Mouse (Mus musculus) midbrain, embryonic 15.5 days (tissue): ENCODE results near the gene Gli2. TPM values are rescaled to one million over a fixed set of nuclear protein-coding genes. Genes with fewer than 3 reads are reported as not detected.

ENCODE experiments used
- ATAC-seq: fragments of 200-750 bp; cut with Nextera tagmentation; replicated peaks from 2 replicates; pipeline ENCODE4 v1.8.0; 2017; ENCODE audit warnings: moderate TSS enrichment
- H3K27ac ChIP-seq: fragments of 300-500 bp; sonication (generic); 2 replicates; pipeline ENCODE4 v1.5.1; 2015; ENCODE audit warnings: mild to moderate bottlenecking, inconsistent platforms
- H3K27me3 ChIP-seq: fragments of 300-500 bp; sonication (generic); replicated peaks from 2 replicates; pipeline ENCODE4 v1.6.1; 2015; ENCODE audit warnings: inconsistent platforms
- H3K36me3 ChIP-seq: fragments of 300-500 bp; sonication (generic); replicated peaks from 2 replicates; pipeline ENCODE4 v1.6.1; 2015; ENCODE audit warnings: inconsistent platforms
- H3K4me1 ChIP-seq: fragments of 300-500 bp; sonication (generic); 2 replicates; pipeline ENCODE4 v1.6.1; 2015; ENCODE audit warnings: inconsistent platforms
- H3K4me2 ChIP-seq: fragments of 300-500 bp; sonication (generic); 2 replicates; pipeline ENCODE4 v1.6.1; 2015; ENCODE audit warnings: inconsistent platforms, mild to moderate bottlenecking, moderate library complexity
- H3K4me3 ChIP-seq: fragments of 300-500 bp; sonication (generic); 2 replicates; pipeline ENCODE4 v1.5.1; 2015; ENCODE audit warnings: mild to moderate bottlenecking, inconsistent platforms
- H3K9ac ChIP-seq: fragments of 300-500 bp; sonication (generic); 2 replicates; pipeline ENCODE4 v1.6.1; 2015; ENCODE audit warnings: mild to moderate bottlenecking, inconsistent platforms
- H3K9me3 ChIP-seq: fragments of 300-500 bp; sonication (generic); 2 replicates; pipeline ENCODE4 v1.6.1; 2016; ENCODE audit warnings: inconsistent platforms
- WGBS: fragments of 180-500 bp; shearing (Covaris S2); methylation state at CpG from one replicate; pipeline ENCODE4 v1.1.7; 2015; ENCODE audit warnings: mixed read lengths; 5-methylcytosine and 5-hydroxymethylcytosine counted together
- polyA plus RNA-seq: library from polyadenylated mRNA; unstranded; fragments of >200 nt; fragmentation: Nextera tagmentation; extraction: Ambion mirVana; gene quantifications from 2 replicates; pipeline ENCODE4 v1.2.1, GENCODE M21; 2015

Gli2 gene
- polyA plus RNA-seq, 1 experiment from 2014 or later, result 1.6 TPM

DNA sequence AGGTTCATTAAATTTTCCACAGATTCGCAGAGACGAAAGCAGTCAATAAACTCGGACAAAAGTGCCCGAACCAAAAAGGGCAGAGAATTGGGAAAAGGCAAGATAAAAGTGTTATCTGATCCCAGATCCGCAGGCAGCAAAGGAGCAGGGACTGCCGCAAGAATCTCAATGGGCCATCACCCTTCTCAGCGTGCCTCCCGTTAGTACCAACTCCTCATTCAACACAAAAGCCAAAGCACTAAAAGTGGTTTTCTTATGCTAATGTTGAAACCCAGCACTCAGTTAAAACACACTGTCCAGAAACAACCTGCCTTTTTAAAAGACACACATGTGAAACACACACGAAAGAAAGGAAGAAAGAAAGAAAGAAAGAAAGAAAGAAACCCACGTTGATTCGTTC lies 4.4 kb downstream of the Gli2 start:
- Histone ChIP-seq H3K27ac (no peak overlapping the region), H3K4me3 (no peak overlapping the region), H3K27me3 (peaks cover 23% of the 10 kb centered on the region), H3K4me2 (peak overlapping the region; percentile 96), H3K9me3 (no peaks in the 10 kb centered on the region), H3K36me3 (no peaks in the 10 kb centered on the region), H3K4me1 (peaks cover 55% of the 10 kb centered on the region), H3K9ac (no peak overlapping the region)
- no peak for ATAC-seq
- 3% methylated on average over 11 of the region's 11 CpGs for WGBS

DNA sequence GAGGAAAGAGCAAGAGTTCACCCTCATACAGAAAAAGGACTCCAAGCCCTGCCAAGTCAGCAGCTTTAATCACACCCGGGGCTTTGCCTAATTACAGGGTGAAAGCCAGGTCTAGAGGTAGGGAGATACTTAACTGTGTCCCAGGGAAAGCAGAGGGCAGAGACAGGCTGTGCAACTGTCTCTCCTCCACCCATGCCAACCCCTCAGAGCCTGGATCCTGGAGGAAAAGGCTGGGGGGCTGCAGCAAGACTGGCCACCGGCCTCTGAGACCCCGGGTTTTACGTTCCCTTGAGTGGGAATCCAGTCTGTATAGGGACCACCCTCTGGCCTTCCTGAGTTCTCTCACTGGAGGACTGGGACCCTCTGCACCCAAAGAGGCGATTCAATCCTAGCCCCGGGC lies 4.9 kb downstream of the Gli2 start:
- H3K4me1 ChIP-seq, result peaks cover 51% of the 10 kb centered on the region
- peak overlapping the region; percentile 53 for H3K4me3 ChIP-seq
- H3K4me2 ChIP-seq, result peak overlapping the region; percentile 96
- H3K27ac ChIP-seq, result 0 out of 2 replicates have a peak overlapping the region, but pooled peaks have one; percentile 81
- no peaks in the 10 kb centered on the region for H3K9me3 ChIP-seq
- no peaks in the 10 kb centered on the region for H3K36me3 ChIP-seq
- H3K27me3 ChIP-seq, result peaks cover 19% of the 10 kb centered on the region
- no peak for ATAC-seq
- 2% methylated on average over 6 of the region's 6 CpGs for WGBS
- no peak overlapping the region for H3K9ac ChIP-seq

DNA sequence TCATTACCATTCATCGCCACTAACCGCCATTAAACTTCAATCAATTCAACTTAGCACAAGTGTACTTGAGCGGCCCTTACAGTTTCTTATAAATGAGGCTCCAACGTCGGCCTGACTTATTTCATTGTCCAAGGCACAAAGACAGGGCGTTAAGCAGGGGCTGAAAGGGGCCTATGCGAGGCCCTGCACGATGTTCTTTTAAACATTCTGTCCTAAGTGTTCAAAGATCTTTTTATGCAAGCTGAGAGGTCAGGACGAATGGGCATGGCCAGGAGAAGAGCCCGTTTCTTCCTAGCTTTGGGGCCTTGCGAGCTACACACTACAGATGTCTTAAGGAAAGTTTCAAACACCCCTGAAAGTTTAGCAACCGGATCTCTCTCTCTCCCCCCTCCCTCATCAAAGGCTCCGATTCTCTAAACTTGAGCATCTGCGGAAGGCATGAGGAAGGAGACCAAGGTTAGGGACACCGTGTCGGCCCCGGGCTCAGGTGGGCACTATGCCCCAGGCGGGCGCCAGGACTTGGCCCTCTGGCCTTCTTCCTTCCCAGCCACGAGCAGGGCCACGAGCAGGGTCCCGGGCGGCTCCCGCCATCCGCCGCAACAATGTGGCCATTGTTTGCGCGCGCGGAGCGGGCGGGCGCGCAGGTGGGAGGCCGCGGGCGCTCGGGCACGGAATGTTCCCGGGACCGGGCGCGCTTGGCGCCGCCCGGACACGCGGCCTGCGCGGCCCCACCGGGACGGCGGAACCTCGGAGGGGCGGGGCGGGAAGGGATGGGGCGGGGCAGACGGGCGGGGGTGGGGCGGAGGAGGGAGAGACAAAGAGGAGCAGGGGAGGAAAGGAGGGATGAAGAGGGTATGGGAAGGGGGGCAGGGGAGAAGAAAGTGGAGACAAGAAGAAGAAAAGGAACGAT lies 5.7 kb downstream of the Gli2 start:
- Histone ChIP-seq H3K4me1 (peaks cover 43% of the 10 kb centered on the region), H3K27ac (peak overlapping the region; percentile 81), H3K9me3 (no peaks in the 10 kb centered on the region), H3K27me3 (peaks cover 12% of the 10 kb centered on the region), H3K4me3 (peak overlapping the region; percentile 53), H3K4me2 (peak overlapping the region; percentile 96), H3K36me3 (no peaks in the 10 kb centered on the region), H3K9ac (peak overlapping the region; percentile 58)
- ATAC-seq, result peak; percentile 41
- WGBS, result under 1% methylated on average over 60 of the region's 61 CpGs

DNA sequence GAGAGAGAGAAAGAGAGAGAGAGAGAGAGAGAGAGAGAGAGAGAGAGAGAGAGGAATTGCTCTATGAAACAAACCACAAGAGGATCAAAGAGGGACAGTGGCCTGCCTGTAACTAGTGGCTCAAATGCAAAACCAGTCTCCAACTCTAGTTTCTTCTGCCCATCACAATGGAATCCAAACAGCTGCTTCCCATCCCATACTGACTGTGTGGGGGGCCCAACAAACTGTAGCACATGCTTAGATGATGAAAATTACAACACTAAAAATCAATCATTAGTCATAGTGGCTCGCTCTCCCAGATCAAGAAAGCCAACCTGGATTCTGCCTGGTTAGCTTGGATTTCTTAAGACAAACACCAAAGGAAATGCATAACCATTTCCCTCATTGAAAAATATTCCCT lies 15.0 kb downstream of the Gli2 start:
- Histone ChIP-seq H3K27me3 (no peaks in the 10 kb centered on the region), H3K4me3 (no peak overlapping the region), H3K9me3 (no peaks in the 10 kb centered on the region), H3K36me3 (no peaks in the 10 kb centered on the region), H3K4me2 (no peak overlapping the region), H3K4me1 (peaks cover 13% of the 10 kb centered on the region), H3K9ac (no peak overlapping the region), H3K27ac (no peak overlapping the region)
- 97% methylated on average over 1 of the region's 1 CpGs for WGBS
- ATAC-seq, result no peak

DNA sequence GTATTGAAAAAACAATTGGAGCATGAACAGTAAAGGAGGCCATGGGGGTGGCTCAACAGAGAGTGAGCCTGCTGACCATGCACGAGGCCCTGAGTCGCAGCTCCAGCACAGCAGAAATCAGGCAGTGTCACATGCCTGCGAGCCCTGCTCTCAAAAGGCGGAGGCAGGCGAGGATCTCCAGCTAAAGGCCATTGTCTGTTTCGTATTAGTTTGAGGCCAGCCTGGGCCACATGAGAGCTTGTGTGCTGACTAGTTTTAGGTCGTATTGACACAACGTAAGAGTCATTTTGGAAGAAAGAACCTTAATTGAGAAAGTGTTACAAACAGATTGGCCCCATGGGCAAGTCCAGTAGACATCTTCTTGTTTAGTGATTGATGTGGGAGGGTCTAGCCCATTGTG lies 17.5 kb downstream of the Gli2 start:
- WGBS, result 53% methylated on average over 8 of the region's 8 CpGs
- Histone ChIP-seq H3K9me3 (no peaks in the 10 kb centered on the region), H3K36me3 (no peaks in the 10 kb centered on the region), H3K4me2 (no peak overlapping the region), H3K27ac (no peak overlapping the region), H3K27me3 (no peaks in the 10 kb centered on the region), H3K4me1 (peaks cover 19% of the 10 kb centered on the region), H3K9ac (no peak overlapping the region), H3K4me3 (no peak overlapping the region)
- no peak for ATAC-seq

DNA sequence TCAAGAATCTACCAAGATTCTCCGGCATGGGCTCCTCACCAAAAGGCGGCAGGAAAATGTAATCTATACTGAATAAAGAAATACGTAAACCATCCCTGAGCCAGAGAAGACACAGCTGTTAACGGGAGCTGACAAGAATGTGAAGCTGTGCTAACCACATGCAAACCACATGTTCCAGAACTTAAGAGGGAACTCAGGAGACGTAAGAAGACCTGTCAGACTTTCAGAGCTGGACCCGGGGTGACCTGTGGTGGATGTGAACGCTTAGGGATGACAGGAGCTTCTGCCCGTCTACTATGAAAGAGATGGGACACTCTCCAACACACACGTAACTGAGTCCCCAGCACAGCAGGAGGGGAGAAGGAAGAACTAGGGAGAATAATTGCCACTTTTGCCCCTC lies 18.1 kb downstream of the Gli2 start:
- H3K4me3 ChIP-seq, result no peak overlapping the region
- H3K36me3 ChIP-seq, result no peaks in the 10 kb centered on the region
- ATAC-seq, result no peak
- H3K27me3 ChIP-seq, result no peaks in the 10 kb centered on the region
- 62% methylated on average over 9 of the region's 9 CpGs for WGBS
- H3K9me3 ChIP-seq, result no peaks in the 10 kb centered on the region
- no peak overlapping the region for H3K27ac ChIP-seq
- H3K4me1 ChIP-seq, result peaks cover 19% of the 10 kb centered on the region
- no peak overlapping the region for H3K9ac ChIP-seq
- no peak overlapping the region for H3K4me2 ChIP-seq

DNA sequence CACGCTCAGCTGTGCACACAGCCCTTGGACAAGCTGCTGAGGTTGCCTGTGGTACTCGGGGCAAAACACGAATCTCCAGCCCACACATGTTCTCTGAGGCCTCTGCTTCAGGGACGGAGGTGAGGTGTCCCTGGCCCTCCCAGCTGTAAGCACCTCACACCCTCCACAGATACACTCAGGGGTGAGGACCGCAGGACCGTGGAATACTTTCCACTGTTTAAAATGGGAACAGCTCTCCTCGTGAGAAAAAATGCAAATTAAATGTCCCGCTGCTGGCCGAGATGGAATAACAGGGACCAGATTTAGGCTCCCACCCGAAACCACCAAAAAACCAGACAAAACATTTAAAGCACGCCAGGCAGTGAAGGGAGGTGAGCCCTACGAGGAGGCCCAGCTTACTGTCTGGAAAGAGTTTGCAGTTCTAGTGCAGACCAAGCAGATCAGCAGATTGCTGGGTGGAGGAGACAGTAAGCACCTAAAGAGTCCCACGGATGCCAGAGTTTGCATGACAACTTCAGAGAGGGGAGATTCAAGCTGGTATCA lies 19.2 kb downstream of the Gli2 start:
- H3K36me3 ChIP-seq, result no peaks in the 10 kb centered on the region
- no peak overlapping the region for H3K4me3 ChIP-seq
- peaks cover 19% of the 10 kb centered on the region for H3K4me1 ChIP-seq
- no peaks in the 10 kb centered on the region for H3K27me3 ChIP-seq
- no peak overlapping the region for H3K4me2 ChIP-seq
- no peak overlapping the region for H3K9ac ChIP-seq
- no peak for ATAC-seq
- H3K27ac ChIP-seq, result peak overlapping the region; percentile 65
- whole genome bisulfite sequencing, result 20% methylated on average over 13 of the region's 13 CpGs
- H3K9me3 ChIP-seq, result no peaks in the 10 kb centered on the region

DNA sequence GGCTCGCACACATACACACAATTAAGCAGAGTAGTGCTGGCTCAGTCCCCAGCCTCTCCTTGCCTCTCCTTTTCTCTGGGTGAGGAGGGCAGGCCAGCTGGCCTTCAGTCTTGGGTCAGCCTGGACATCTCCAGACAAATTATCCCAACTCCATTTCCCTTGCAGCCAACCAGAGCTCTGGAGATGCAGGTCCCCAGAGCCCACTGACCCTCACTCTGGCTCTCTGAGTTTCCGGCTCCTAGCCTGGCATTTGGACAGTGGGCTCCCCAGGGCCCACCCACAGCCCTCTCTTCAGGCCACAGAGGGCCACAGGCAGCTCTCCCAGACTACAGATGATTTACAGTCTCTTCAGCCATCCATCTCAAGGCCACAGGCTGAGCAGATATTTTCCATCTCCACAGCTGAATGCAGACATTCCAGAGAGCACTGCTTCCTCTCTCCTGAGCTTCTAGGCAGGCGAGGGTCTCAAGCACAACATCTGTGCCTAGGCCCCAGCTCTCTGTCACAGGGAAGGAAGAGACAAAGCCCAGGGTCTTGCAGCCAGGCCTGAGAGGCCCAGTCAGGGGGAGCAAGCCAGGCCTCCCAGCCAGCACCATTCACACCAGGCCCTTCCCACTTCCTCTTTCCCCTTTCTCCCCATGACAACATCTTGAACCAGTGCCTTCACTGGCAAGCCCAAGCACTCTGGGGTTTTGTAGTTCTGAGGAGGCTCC lies 19.8 kb downstream of the Gli2 start:
- WGBS, result 41% methylated on average over 3 of the region's 3 CpGs
- Histone ChIP-seq H3K9ac (peak overlapping the region; percentile 20; the same call in 1 of the 2 replicates), H3K4me2 (no peak overlapping the region), H3K9me3 (no peaks in the 10 kb centered on the region), H3K4me1 (peaks cover 19% of the 10 kb centered on the region), H3K4me3 (no peak overlapping the region), H3K36me3 (no peaks in the 10 kb centered on the region), H3K27ac (peak overlapping the region; percentile 65), H3K27me3 (no peaks in the 10 kb centered on the region)
- ATAC-seq, result peak; percentile 77

DNA sequence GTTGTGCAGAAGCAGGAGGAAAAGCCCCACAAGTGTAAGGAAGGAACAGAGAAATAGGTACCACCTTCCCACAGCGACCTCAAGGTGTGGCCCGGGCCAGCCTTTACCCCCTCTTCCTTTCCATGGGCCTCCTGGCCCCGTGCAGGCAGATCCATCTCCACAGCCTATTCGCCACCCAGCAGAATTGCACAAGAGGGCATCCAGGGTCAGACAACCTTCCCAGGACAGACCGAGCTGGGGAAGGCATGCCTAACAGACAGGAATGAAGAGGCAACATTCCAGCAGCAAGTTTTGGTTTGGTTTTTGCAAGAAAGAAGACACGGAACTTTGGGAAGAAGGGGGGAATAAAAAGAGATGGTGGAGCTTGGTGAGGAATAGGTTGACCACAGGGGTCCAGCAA lies 22.2 kb downstream of the Gli2 start:
- no peak for ATAC-seq
- Histone ChIP-seq H3K27ac (no peak overlapping the region), H3K9ac (no peak overlapping the region), H3K27me3 (no peaks in the 10 kb centered on the region), H3K4me1 (peaks cover 19% of the 10 kb centered on the region), H3K9me3 (no peaks in the 10 kb centered on the region), H3K4me2 (no peak overlapping the region), H3K4me3 (no peak overlapping the region), H3K36me3 (no peaks in the 10 kb centered on the region)
- WGBS, result 92% methylated on average over 6 of the region's 6 CpGs

DNA sequence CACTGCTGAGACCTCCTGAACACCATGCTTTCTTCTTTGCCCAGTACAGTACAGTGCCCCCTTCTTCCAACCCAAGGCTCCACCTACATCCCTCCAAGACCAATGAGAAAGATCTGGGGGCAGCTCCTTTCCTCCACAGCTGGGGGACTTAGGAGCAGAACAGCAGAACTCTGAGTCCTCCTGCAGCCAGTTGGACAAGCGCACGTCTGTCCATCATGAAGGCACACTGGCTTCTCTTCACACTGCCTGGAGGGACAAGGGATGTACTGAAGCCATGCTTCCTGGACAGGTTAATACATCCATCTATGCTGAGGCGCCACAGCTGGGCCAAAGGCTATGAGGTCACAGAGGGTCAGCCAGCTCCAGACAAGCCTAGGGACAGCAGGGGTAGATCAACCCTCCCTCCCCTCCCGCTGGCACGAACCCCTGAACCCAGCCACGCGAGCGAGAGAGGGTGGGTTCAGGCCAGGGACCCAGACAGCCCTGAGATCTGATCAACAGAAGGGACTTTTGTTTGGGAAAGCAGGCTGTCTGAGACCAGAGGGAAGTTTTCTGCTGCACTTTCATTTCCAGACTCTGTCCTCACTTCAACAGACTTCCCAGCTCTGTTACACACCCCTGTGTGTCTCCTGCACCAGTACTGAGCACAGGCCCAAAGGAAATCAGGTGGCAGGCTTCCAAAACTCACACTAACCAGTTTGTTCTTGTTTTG lies 27.6 kb downstream of the Gli2 start:
- Histone ChIP-seq H3K4me3 (no peak overlapping the region), H3K27me3 (no peaks in the 10 kb centered on the region), H3K27ac (no peak overlapping the region), H3K4me2 (no peak overlapping the region), H3K9ac (no peak overlapping the region), H3K4me1 (no peaks in the 10 kb centered on the region), H3K9me3 (no peaks in the 10 kb centered on the region), H3K36me3 (no peaks in the 10 kb centered on the region)
- ATAC-seq, result no peak
- WGBS, result 61% methylated on average over 8 of the region's 8 CpGs

DNA sequence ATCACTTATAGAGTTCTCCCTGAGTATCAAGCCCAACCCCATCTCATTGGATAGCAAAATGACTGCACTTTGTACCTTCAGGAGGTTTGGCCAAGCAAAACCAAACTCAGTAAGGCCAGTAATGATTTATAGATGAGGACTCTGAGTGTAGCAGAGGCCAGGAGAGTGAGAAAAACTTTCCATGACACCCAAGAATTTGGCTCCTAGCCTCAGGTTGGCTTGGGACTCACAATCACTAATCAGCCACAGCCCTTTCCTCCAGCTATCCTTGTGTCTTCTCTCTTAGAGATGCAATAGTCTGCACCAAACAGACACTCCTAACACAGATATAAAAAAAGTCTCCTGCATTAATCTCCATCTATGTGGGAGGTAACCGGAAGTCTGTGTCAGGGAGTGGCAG lies 31.1 kb downstream of the Gli2 start:
- H3K36me3 ChIP-seq, result no peaks in the 10 kb centered on the region
- H3K4me3 ChIP-seq, result no peak overlapping the region
- H3K9me3 ChIP-seq, result no peaks in the 10 kb centered on the region
- ATAC-seq, result no peak
- no peaks in the 10 kb centered on the region for H3K4me1 ChIP-seq
- H3K9ac ChIP-seq, result no peak overlapping the region
- H3K4me2 ChIP-seq, result no peak overlapping the region
- no peak overlapping the region for H3K27ac ChIP-seq
- 85% methylated on average over 1 of the region's 1 CpGs for WGBS
- H3K27me3 ChIP-seq, result no peaks in the 10 kb centered on the region

DNA sequence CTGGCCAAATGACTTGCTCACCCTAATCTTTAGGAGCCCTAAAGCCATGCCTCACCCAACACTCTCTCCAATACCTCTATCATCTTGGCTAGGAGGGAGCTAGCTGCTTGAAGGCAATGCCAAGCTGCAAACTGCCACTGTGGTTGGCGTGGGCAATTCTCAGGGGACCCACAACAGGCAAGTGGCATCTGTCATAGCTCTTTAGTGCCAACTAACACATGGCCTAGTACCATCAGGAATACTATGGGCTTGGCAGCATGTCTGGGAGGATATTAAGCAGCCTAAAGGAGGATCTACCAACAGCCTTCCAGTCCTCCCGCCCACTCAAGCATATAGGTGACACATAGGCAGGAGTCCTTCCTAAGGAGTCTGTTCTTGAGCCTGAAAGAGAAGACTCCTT lies 33.3 kb downstream of the Gli2 start:
- Histone ChIP-seq H3K27me3 (no peaks in the 10 kb centered on the region), H3K9ac (no peak overlapping the region), H3K9me3 (no peaks in the 10 kb centered on the region), H3K36me3 (no peaks in the 10 kb centered on the region), H3K4me3 (no peak overlapping the region), H3K27ac (no peak overlapping the region), H3K4me2 (no peak overlapping the region), H3K4me1 (no peaks in the 10 kb centered on the region)
- 80% methylated on average over 2 of the region's 2 CpGs for WGBS
- ATAC-seq, result no peak
